Mouse (Mus musculus) brain, embryonic 14.5 days (tissue): ENCODE measurements around the gene Grk6.

ENCODE experiments used
- CTCF ChIP-seq: fragments of 200-500 bp; IDR thresholded peaks from 2 replicates; pipeline ENCODE4 v1.5.1; 2012; ENCODE audit warnings: inconsistent platforms, mild to moderate bottlenecking, moderate library complexity, borderline replicate concordance; ENCODE audit not compliant: insufficient read depth, insufficient read length; ENCODE audit errors: extremely low read depth
- POLR2A ChIP-seq: fragments of 200-500 bp; IDR thresholded peaks from 2 replicates; pipeline ENCODE4 v1.6.1; 2012; ENCODE audit warnings: mild to moderate bottlenecking, inconsistent platforms, borderline replicate concordance; ENCODE audit not compliant: poor library complexity, insufficient read depth, insufficient read length, severe bottlenecking; ENCODE audit errors: extremely low read depth

DNA sequence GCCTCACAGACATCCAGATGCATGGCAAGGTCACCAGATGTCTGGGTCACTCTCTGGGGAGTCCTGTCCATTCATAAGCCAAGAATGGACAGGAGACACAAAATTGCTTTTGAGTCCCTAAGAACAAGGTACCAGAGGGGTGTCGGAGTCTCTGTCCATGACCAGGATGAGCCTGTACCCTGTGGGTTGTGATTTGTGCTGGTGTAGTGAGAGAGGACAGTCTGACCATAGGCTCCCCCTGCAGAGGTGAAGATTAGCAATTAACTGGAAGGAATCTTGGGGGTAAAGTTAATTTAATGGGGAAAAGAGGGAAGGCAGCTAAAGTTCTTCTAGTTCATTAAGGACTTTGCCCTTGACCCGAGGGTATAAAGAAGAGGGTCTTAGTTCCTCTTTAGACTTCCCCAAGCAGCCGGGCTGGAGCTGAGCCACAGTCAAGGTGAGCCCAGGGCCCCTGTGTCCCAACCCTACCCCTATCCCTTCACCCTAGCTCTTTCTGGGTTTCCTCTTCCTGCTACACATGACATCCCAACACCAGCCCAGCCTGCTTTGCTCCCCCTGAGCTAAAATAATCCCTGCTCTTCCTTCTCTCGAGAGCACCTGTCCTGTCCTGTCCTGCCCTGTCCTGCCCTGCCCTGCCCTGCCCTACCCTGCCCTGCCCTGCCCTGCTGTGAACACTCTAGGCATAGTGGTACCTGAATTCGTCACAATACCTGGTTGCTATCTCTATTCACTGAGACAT, 45.4 kb upstream of the Grk6 start:
- TF ChIP-seq CTCF (no peak), POLR2A (no peak)
